Mouse (Mus musculus) T-cell, adult 2 months (primary cell): ENCODE measurements around the gene Setd2.
A peak's percentile ranks its signal among the peaks of the same experiment; 100 is the strongest.

Source experiments
- DNase-seq: peaks from one replicate; pipeline ENCODE4 v3.0.0; 2022; ENCODE audit warnings: low spot score

Setd2 gene

GRCm38 (mm10) chr9:110532538-110533291 lies at the start of gene Setd2:
TSS of gene Setd2 (plus strand) at chr9:110532597.
- peak; percentile 68 for DNase-seq

GRCm38 (mm10) chr9:110488841-110489240 lies 43.6 kb upstream of the Setd2 start:
- DNase-seq: no peak

- peak; percentile 2 for DNase-seq
These were observed 41.5 kb upstream of the Setd2 start for GRCm38 (mm10) chr9:110490913-110491312.

- no peak for DNase-seq
These were observed 6.7 kb upstream of the Setd2 start for GRCm38 (mm10) chr9:110525737-110526136.

- no peak for DNase-seq
These were observed 3.2 kb upstream of the Setd2 start for GRCm38 (mm10) chr9:110529002-110529737.

GRCm38 (mm10) chr9:110530650-110531049 lies 1.7 kb upstream of the Setd2 start:
- no peak for DNase-seq

GRCm38 (mm10) chr9:110531151-110531791 lies 1.1 kb upstream of the Setd2 start:
- no peak for DNase-seq

- peak; percentile 91 for DNase-seq
These were observed 395 bp upstream of the Setd2 start for GRCm38 (mm10) chr9:110531914-110532489.

- DNase-seq: no peak
These were observed 1.2 kb downstream of the Setd2 start for GRCm38 (mm10) chr9:110533645-110534044.

- no peak for DNase-seq
These were observed 2.7 kb downstream of the Setd2 start for GRCm38 (mm10) chr9:110535114-110535513.

- no peak for DNase-seq
These were observed 4.2 kb downstream of the Setd2 start for GRCm38 (mm10) chr9:110536636-110537035.

GRCm38 (mm10) chr9:110538511-110538910 lies 6.1 kb downstream of the Setd2 start:
- DNase-seq: no peak

- no peak for DNase-seq
These were observed 9.6 kb downstream of the Setd2 start for GRCm38 (mm10) chr9:110541988-110542387.

- DNase-seq: no peak
These were observed 15.9 kb downstream of the Setd2 start for GRCm38 (mm10) chr9:110548261-110548660.

- DNase-seq: no peak
These were observed 35.9 kb downstream of the Setd2 start for GRCm38 (mm10) chr9:110568309-110568708.

GRCm38 (mm10) chr9:110582161-110582560 lies 49.8 kb downstream of the Setd2 start:
- DNase-seq: no peak

- no peak for DNase-seq
These were observed 51.1 kb downstream of the Setd2 start for GRCm38 (mm10) chr9:110583521-110583920.

- DNase-seq: no peak
These were observed 79.1 kb downstream of the Setd2 start for GRCm38 (mm10) chr9:110611471-110611870.

- no peak for DNase-seq
These were observed 84.7 kb downstream of the Setd2 start for GRCm38 (mm10) chr9:110617081-110617480.

- no peak for DNase-seq
These were observed 87.8 kb downstream of the Setd2 start for GRCm38 (mm10) chr9:110620180-110620579.

- DNase-seq: no peak
These were observed 88.3 kb downstream of the Setd2 start for GRCm38 (mm10) chr9:110620685-110621084.

GRCm38 (mm10) chr9:110622621-110623219 lies 90.3 kb downstream of the Setd2 start:
- DNase-seq: no peak
